Mouse (Mus musculus): ENCODE data around the gene Unc93b1. TPM values are rescaled to one million over a fixed set of nuclear protein-coding genes. Genes with fewer than 3 reads are reported as not detected.

Unc93b1 gene
- 42.6 and 48.1 TPM in 2 replicates for polyA plus RNA-seq (2015; fragmentation: Nextera tagmentation; extraction: Ambion mirVana)

DNA sequence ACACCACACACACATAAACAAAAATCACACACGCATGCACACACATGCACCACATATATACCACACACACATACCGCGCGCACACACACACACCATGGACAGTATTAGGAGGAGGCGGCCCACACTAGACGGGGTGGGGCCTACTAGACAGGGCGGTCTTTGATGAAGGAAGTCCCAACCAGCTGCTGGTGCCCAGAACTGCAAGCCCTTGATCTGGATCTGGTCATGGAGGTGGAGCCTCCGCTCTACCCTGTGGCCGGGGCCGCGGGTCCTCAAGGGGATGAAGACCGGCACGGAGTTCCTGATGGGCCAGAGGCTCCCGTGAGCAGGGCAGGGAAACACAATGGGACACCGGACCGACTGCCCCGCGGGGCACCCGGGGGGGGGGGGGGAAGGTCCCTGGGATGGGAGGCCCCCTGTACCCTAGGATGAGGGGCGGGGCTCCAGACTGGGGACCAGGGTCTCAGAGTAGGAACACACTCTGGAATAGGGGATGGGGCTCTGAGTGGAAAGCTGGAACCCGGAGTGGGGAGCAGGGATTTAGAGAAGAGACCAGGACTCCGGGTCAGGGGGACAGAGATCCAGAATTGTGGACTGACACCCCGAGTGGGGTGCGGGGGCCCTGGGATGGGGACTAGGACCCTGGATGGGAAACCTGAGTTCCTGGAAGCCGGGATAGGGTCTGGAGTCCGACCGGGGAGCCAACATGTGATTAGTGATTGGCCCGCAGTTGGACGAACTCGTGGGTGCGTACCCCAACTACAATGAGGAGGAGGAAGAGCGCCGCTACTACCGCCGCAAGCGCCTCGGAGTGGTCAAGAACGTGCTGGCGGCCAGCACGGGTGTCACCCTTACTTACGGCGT is at the start of gene Unc93b1:
Unc93b1 (plus strand) TSS at position 155 of the 864 bp plus-strand sequence.
- Histone ChIP-seq H3K4me1 (ENCODE audit: insufficient read depth) (peaks cover 22% of the 10 kb centered on the region), H3K27me3 (ENCODE audit: insufficient read depth, low read length) (no peaks in the 10 kb centered on the region), H3K9ac (replicated peaks) (peak within 1 kb of the TSS; percentile 62), H3K4me2 (ENCODE audit: low read depth, low read length) (peak within 1 kb of the TSS; percentile 75), H3K4me3 (ENCODE audit: low read depth, low read length) (peak within 1 kb of the TSS; percentile 58), H3K27ac (ENCODE audit: low read depth) (peak within 1 kb of the TSS; percentile 81), H3K9me3 (ENCODE audit: low read length) (no peaks in the 10 kb centered on the region), H3K36me3 (replicated peaks; ENCODE audit: insufficient read depth, low read length) (no peaks in the 10 kb centered on the region)
- 3% methylated on average over 37 of the region's 42 CpGs for WGBS (ENCODE audit: insufficient replicate concordance)
- ATAC-seq, result peak; percentile 87
- TF ChIP-seq CTCF (IDR thresholded peaks at IDR 0.05; ENCODE audit: low read depth) (no peak), EP300 (IDR thresholded peaks at IDR 0.05; ENCODE audit: low read depth) (no peak)
- DNase-seq, result peak; percentile 79

DNA sequence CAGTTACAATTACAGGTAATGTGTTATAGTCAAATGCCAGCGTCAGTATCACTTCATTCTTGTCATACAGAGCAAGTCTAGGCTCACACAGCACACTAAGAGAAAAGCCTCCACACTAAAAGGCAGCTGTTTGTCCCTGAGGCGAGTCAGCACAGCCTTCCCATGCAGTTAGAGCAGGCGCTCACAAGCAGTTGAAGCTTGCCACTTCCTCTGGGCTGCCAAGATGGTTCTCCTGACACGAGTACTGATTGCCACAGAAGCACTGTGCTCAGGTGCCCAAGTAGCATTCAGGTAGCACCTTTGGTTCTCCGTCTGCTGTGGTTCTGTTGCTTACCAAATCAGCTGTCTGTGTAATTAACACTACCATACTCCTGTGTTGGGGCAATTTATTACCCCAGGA is 45.9 kb upstream of the Unc93b1 start:
- DNase-seq, result no peak
- Histone ChIP-seq H3K36me3 (replicated peaks; ENCODE audit: insufficient read depth, low read length) (peaks cover 81% of the 10 kb centered on the region), H3K4me3 (ENCODE audit: low read depth, low read length) (no peak overlapping the region), H3K9me3 (ENCODE audit: low read length) (no peaks in the 10 kb centered on the region), H3K4me1 (ENCODE audit: insufficient read depth) (peaks cover 6% of the 10 kb centered on the region), H3K27me3 (ENCODE audit: insufficient read depth, low read length) (no peaks in the 10 kb centered on the region), H3K27ac (ENCODE audit: low read depth) (no peak overlapping the region), H3K4me2 (ENCODE audit: low read depth, low read length) (no peak overlapping the region), H3K9ac (replicated peaks) (no peak overlapping the region)
- WGBS (ENCODE audit: insufficient replicate concordance), result 80% methylated on average over 5 of the region's 5 CpGs
- no peak for ATAC-seq
- TF ChIP-seq EP300 (IDR thresholded peaks at IDR 0.05; ENCODE audit: low read depth) (no peak), CTCF (IDR thresholded peaks at IDR 0.05; ENCODE audit: low read depth) (no peak)

DNA sequence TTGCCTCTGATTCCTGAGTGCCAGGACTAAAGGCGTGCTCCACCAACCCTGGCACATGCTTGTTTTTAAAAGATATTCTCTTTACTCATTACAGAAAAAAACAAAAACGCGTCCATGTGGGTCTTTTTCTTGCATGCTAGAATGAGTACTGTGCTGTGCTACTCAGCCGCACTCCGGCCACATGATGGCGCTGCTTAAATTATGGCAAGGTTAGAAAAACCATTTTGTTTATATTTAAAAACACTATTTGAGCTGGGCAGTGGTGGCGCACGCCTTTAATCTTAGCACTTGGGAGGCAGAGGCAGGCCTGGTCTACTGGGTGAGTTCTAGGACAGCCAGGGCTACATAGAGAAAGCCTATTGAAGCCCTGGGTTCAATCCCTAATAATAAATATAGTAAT is 44.8 kb upstream of the Unc93b1 start:
- TF ChIP-seq CTCF (IDR thresholded peaks at IDR 0.05; ENCODE audit: low read depth) (peak; percentile 61), EP300 (IDR thresholded peaks at IDR 0.05; ENCODE audit: low read depth) (0 out of 2 replicates have a peak, but pooled peaks have one; percentile 19)
- Histone ChIP-seq H3K27ac (ENCODE audit: low read depth) (no peak overlapping the region), H3K4me3 (ENCODE audit: low read depth, low read length) (no peak overlapping the region), H3K36me3 (replicated peaks; ENCODE audit: insufficient read depth, low read length) (peaks cover 89% of the 10 kb centered on the region), H3K9me3 (ENCODE audit: low read length) (no peaks in the 10 kb centered on the region), H3K4me1 (ENCODE audit: insufficient read depth) (peaks cover 6% of the 10 kb centered on the region), H3K4me2 (ENCODE audit: low read depth, low read length) (no peak overlapping the region), H3K27me3 (ENCODE audit: insufficient read depth, low read length) (no peaks in the 10 kb centered on the region), H3K9ac (replicated peaks) (no peak overlapping the region)
- DNase-seq (peak; percentile 60), ATAC-seq (no peak)
- WGBS (ENCODE audit: insufficient replicate concordance), result 75% methylated on average over 8 of the region's 8 CpGs

DNA sequence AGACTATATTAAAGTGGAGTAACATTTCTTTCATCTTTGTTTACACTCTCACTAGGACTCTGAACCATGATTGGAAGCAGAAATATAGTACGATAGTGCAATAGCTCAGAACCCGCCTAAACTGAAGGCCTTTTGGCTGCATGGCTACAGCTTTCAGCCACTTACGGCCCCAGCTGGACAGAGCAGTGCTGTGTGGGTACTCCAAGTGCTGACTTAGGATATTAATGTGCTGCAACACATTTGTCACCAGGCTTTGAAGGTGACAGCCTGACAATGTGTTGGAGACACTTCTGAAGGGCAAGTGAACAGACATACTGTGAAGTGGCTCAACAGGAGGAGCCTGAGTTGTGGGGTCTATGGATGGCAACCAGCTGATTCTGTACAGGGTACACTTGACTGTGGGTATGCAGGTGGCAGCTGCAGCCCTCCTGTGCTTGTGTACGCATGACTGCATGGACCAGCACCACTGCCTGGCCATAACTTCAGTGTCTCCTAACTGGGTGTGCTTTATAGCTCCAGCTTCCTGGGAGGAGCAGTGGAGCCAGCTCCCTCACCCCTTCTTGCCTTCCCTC is 41.4 kb upstream of the Unc93b1 start:
- Histone ChIP-seq H3K4me3 (ENCODE audit: low read depth, low read length) (no peak overlapping the region), H3K27ac (ENCODE audit: low read depth) (0 out of 2 replicates have a peak overlapping the region, but pooled peaks have one; percentile 29), H3K9me3 (ENCODE audit: low read length) (no peaks in the 10 kb centered on the region), H3K9ac (replicated peaks) (no peak overlapping the region), H3K4me1 (ENCODE audit: insufficient read depth) (peaks cover 6% of the 10 kb centered on the region), H3K27me3 (ENCODE audit: insufficient read depth, low read length) (no peaks in the 10 kb centered on the region), H3K4me2 (ENCODE audit: low read depth, low read length) (no peak overlapping the region), H3K36me3 (replicated peaks; ENCODE audit: insufficient read depth, low read length) (peaks cover 91% of the 10 kb centered on the region)
- no peak for ATAC-seq
- WGBS (ENCODE audit: insufficient replicate concordance), result 68% methylated on average over 4 of the region's 4 CpGs
- no peak for DNase-seq
- TF ChIP-seq EP300 (IDR thresholded peaks at IDR 0.05; ENCODE audit: low read depth), result no peak
- TF ChIP-seq CTCF (IDR thresholded peaks at IDR 0.05; ENCODE audit: low read depth), result no peak

DNA sequence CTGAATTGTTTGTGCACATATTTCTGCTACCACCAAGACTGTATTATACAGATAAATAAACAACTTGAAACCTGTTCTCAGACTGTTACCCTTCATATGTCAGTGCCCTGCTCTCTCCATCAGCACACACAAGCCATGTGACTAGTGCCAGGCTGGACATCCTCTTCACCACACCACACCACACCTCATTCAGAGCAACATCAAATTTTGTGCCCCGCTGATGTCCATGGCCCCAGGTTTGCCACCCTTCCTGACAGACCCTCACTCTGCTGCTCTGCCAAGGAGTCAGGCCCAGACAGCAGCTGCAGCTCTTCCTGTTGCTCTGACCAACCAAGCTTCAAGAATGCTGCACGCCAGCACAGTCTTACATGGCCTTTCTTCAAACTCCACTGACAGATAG is 40.7 kb upstream of the Unc93b1 start:
- no peak for TF ChIP-seq CTCF (IDR thresholded peaks at IDR 0.05; ENCODE audit: low read depth)
- TF ChIP-seq EP300 (IDR thresholded peaks at IDR 0.05; ENCODE audit: low read depth), result no peak
- H3K4me3 ChIP-seq (ENCODE audit: low read depth, low read length), result no peak overlapping the region
- H3K27ac ChIP-seq (ENCODE audit: low read depth), result peak overlapping the region; percentile 34; the same call in 1 of the 2 replicates
- 84% methylated on average over 2 of the region's 2 CpGs for WGBS (ENCODE audit: insufficient replicate concordance)
- no peak overlapping the region for H3K4me2 ChIP-seq (ENCODE audit: low read depth, low read length)
- H3K36me3 ChIP-seq (replicated peaks; ENCODE audit: insufficient read depth, low read length), result peaks cover 88% of the 10 kb centered on the region
- peaks cover 6% of the 10 kb centered on the region for H3K4me1 ChIP-seq (ENCODE audit: insufficient read depth)
- no peak overlapping the region for H3K9ac ChIP-seq (replicated peaks)
- no peaks in the 10 kb centered on the region for H3K9me3 ChIP-seq (ENCODE audit: low read length)
- no peaks in the 10 kb centered on the region for H3K27me3 ChIP-seq (ENCODE audit: insufficient read depth, low read length)
- DNase-seq (no peak), ATAC-seq (no peak)

DNA sequence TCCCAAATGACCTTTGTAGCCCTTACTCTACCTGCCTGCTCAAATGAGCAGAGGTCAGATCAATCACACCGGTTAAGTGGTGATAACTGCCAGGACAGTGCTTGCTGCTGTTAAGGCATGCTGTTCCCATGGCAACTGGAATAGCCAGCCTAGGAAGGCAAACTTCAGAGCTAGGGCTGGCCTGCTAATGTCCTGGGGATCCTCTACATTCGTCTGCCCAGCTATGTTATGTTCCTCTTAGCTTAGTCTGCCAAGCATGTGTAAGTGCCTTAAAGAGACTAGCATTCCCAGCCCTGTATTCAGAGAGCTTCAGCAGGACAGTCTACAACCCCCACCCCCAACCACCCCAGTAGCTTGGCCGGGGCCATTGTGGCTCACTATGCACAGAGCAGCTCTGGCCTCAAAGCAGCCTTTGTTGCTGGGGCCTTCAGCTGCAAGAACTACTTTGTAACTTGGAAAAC is 39.8 kb upstream of the Unc93b1 start:
- no peaks in the 10 kb centered on the region for H3K9me3 ChIP-seq (ENCODE audit: low read length)
- no peak overlapping the region for H3K4me3 ChIP-seq (ENCODE audit: low read depth, low read length)
- no peak overlapping the region for H3K4me2 ChIP-seq (ENCODE audit: low read depth, low read length)
- no peak overlapping the region for H3K9ac ChIP-seq (replicated peaks)
- peak; percentile 79 for ATAC-seq
- peaks cover 6% of the 10 kb centered on the region for H3K4me1 ChIP-seq (ENCODE audit: insufficient read depth)
- WGBS (ENCODE audit: insufficient replicate concordance), result 50% methylated on average over 3 of the region's 3 CpGs
- H3K27ac ChIP-seq (ENCODE audit: low read depth), result no peak overlapping the region
- DNase-seq, result no peak
- no peak for TF ChIP-seq CTCF (IDR thresholded peaks at IDR 0.05; ENCODE audit: low read depth)
- TF ChIP-seq EP300 (IDR thresholded peaks at IDR 0.05; ENCODE audit: low read depth), result no peak
- H3K27me3 ChIP-seq (ENCODE audit: insufficient read depth, low read length), result no peaks in the 10 kb centered on the region
- peaks cover 85% of the 10 kb centered on the region for H3K36me3 ChIP-seq (replicated peaks; ENCODE audit: insufficient read depth, low read length)
